Mouse (Mus musculus): ENCODE measurements around the gene Lrrc46.

DNA sequence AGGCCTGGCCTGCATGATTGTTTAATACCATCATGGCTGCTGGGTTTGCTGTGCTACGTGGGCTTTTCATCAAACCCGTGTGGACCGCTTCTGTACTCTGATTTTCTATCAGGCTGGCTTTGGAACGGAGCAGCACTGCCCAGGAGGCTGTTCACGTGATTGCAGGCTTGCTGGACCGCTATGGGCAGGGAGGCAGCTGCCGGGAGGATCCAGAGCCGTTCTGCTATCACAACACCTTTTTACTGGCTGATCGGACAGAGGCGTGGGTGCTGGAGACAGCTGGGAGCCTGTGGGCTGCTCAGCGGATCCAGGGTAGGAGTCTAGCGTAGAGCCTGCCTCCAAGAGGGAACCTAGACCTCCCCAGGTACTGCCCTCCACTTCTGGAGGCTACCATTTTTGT, 9.2 kb downstream of the Lrrc46 start:
- TF ChIP-seq CTCF (IDR thresholded peaks at IDR 0.05; ENCODE audit: low read depth): no peak
- TF ChIP-seq EP300 (IDR thresholded peaks at IDR 0.05; ENCODE audit: low read depth): no peak

Measured in heart, postnatal 0 days (tissue).